Mouse (Mus musculus): Measurements from ENCODE around the gene Gm17018.

DNA sequence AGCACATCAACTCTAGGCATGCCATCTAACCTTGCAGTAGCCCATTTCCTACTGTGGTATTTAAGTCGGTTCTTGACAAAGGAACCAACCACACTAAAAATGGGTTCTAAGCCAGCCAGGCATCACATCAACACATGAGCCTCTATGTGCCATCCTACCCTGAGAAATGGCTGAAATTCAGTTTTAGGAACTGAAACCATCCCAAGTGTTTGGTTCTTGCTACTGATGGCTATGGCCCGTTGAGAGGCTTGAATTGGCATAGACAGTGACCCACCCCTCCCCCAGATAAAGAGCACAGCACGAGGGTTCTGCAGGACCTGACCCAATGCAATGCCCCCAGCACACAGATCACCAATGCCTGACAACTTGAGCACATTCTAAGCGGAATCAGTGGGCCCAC, 63.3 kb downstream of the Gm17018 start:
- TF ChIP-seq CTCF (IDR thresholded peaks at IDR 0.05; ENCODE audit: control insufficient read depth, insufficient read depth, insufficient replicate concordance, low read depth, low read length) (no peak), POLR2A (IDR thresholded peaks at IDR 0.05; ENCODE audit: control insufficient read depth, low read depth, low read length) (no peak)

Measured in testis, adult 2 months (tissue).